Mouse (Mus musculus): ENCODE results near the gene Tcaf2. TPM values are rescaled to one million over a fixed set of nuclear protein-coding genes. Genes with fewer than 3 reads are reported as not detected.
A peak's percentile ranks its signal among the peaks of the same experiment; 100 is the strongest.

Tcaf2 gene
- total RNA-seq (2021), result 10 to 100 TPM; 11.7 to 12.3 TPM
- long read RNA-seq, experiment 1, full-length matches to known transcripts, result 1 of 2 reads
- long read RNA-seq, experiment 1, partial matches to known transcripts, result 1 of 2 reads
- long read RNA-seq, experiment 1, other reads (novel, unspliced or antisense), result 0 of 2 reads
- long read RNA-seq, experiment 2, full-length matches to known transcripts, result 1 of 4 reads
- long read RNA-seq, experiment 2, partial matches to known transcripts, result 2 of 4 reads
- long read RNA-seq, experiment 2, other reads (novel, unspliced or antisense), result 1 of 4 reads

DNA sequence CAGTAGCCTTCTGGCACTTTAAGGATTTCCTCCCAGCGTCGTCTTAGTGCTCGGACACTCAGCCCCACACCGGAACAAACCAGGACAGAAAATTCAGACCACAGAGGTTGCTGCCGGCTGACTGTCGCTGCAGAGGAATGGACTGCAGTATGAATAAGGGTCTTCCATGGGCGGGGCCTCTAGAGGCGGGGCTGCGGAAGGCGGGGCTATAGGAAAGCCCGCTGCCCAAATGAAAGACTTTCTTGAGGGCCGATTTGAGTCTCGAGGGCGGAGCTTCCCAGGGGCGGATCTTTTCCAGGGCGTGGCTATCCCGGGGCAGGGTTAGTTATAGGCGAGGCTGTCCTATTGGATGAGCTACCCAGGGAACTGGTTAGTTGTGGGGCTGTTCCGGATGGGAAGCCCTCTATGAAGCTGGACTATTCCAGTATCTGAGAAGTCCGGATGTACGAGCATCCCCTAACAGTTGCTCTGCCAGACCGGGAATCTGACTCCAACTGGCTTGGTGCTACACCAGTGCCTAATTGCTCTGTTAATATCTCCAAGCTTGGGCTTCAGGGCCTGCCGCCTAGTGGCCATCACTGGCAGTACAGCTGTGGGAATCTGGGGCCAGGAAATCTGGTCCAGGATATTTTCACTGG, at the start of gene Tcaf2:
TSS of gene Tcaf2 (minus strand) at position 343 of the 638 bp plus-strand sequence.
- DNase-seq (ENCODE audit: low spot score in 2 of 2), result peak; percentile 65 to 84

- DNase-seq (ENCODE audit: low spot score in 2 of 2), result peak; percentile 68 to 85
Measured at GRCm38 (mm10) chr6:42692517-42693190, 47.6 kb upstream of the Tcaf2 start.

DNA sequence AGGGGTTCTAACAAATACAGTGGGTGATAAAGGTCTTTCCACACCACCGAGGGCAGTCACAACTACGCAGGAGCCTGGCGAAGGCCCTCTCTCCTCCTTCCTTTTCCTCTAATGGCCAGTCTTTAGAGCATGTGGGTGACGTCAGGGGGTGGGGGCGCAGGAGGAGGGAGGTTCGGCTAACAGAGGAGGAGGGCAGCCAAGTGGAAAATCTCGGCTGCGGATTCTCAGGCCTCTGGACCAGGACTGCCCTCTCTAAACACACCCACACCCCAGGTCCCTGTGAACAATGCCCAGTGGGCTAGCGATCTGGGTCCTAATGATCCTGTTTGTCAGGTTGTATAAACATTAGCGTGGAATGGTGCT, 47.1 kb upstream of the Tcaf2 start:
- DNase-seq (ENCODE audit: low spot score in 2 of 2), result peak; percentile 60 to 83

- no peak for DNase-seq (ENCODE audit: low spot score in 2 of 2)
Measured at GRCm38 (mm10) chr6:42689761-42690160, 44.7 kb upstream of the Tcaf2 start.

- DNase-seq (ENCODE audit: low spot score in 2 of 2), result no peak
Measured at GRCm38 (mm10) chr6:42687907-42688306, 42.9 kb upstream of the Tcaf2 start.

GRCm38 (mm10) chr6:42680077-42680476, 35.0 kb upstream of the Tcaf2 start:
- DNase-seq (ENCODE audit: low spot score in 2 of 2), result no peak

- no peak for DNase-seq (ENCODE audit: low spot score in 2 of 2)
Measured at GRCm38 (mm10) chr6:42676011-42676410, 31.0 kb upstream of the Tcaf2 start.

DNA sequence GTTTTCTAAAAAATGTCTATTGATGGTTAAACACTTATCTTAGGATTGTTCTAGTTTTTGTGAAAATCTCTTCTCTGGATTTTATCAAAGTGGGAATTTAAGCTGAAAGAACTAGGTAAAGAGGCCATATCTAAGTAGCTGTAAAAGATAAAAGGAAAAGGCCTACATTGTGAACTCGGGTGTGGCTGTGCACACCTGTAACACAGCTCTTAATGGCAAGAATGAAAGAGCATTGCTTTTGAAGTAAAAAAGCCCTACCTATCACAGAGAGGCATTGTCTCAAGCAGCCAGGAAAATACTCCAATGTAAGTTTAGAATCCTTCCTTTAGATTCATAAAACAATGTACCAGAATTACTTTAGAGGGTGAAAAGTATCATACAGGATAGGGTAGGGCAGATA, 26.7 kb upstream of the Tcaf2 start:
- DNase-seq (ENCODE audit: low spot score in 2 of 2), result no peak

GRCm38 (mm10) chr6:42667722-42668121, 22.7 kb upstream of the Tcaf2 start:
- no peak for DNase-seq (ENCODE audit: low spot score in 2 of 2)

DNA sequence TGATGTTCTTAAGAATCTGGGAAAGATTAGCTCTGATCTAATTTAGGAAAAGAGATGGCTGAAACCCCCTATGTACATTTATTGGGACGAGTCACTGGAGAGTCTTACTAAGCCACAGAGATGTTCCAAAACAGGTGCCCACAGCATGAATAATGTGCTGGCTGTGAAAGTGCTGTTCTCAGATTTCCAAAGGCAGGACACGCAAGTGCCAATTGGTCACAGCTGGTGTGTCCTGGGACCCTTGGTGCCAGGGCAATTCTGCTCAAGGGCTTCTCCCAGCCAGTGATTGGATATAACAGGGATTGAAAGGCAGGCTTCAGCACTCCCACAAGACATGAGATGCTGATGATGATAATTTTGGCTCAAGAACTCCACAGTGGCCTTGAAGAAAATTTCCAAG, 16.7 kb upstream of the Tcaf2 start:
- peak in 1 of 2 experiments; percentile 37 for DNase-seq (ENCODE audit: low spot score in 2 of 2)

DNA sequence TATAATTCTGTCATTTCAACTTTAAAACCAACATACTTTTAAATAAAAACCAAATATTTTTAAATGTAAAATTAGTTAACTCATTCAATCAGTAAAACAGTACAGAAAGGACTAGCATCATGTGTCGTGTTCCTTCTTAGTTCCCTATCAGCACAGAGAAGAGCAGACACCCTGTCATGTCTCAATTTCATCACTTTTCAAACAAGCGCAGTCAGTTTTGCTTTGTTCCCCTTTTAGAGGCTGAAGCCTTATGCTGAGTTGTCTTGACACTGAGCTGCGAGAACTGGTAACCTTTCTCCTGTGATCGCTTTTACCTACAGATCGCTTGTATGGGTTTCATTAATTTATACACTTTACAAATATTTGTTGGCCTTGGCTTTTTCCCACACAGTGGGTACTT, 10.7 kb downstream of the Tcaf2 start:
- no peak for DNase-seq (ENCODE audit: low spot score in 2 of 2)

DNA sequence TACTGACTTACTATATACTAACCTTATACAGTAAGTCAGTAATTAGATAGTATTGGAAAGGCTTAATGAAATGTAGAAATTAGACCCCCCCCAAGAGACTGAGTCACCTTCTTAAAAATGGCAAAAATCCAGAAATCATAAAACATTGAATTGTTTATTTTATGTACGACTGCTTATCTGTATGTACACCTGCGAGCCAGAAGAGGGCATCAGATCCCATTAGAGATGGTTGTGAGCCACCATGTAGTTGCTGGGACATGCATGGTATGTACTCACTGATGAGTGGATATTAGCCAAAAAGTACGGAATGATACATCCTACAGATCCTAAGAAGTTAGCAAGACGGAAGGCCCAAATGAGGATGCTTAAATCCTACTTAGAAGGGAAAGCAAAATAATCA, 13.7 kb downstream of the Tcaf2 start:
- DNase-seq (ENCODE audit: low spot score in 2 of 2), result no peak

- DNase-seq (ENCODE audit: low spot score in 2 of 2), result no peak
Measured at GRCm38 (mm10) chr6:42616904-42617303, 28.1 kb downstream of the Tcaf2 start.

- no peak for DNase-seq (ENCODE audit: low spot score in 2 of 2)
Measured at GRCm38 (mm10) chr6:42612218-42612617, 32.8 kb downstream of the Tcaf2 start.

GRCm38 (mm10) chr6:42610954-42611522, 34.0 kb downstream of the Tcaf2 start:
- no peak for DNase-seq (ENCODE audit: low spot score in 2 of 2)

GRCm38 (mm10) chr6:42597592-42597991, 47.5 kb downstream of the Tcaf2 start, which contains the start of gene Tcaf3:
Gene Tcaf3 (minus strand): TSS chr6:42597692.
- DNase-seq (ENCODE audit: low spot score in 2 of 2), result no peak

- DNase-seq (ENCODE audit: low spot score in 2 of 2), result no peak
Measured at GRCm38 (mm10) chr6:42593138-42593882, 51.7 kb downstream of the Tcaf2 start.

DNA sequence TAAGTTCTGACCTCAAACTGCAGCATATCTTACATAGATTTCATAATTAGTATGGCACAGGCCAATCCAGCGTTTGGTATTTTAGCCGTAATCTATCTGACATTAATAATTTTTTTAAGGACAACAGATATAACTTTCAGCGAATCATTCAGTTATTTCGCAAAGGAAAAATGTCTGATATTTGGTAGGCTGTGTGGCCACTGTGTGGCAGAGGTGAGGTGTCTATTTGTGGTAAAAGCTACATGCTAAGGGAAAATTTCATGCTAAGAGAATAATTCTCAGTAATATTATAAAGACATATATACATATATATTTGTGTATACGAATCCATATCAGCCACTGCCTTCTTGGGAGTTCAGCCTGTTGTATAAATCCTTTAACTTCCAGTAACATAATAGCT, 58.5 kb downstream of the Tcaf2 start:
- DNase-seq (ENCODE audit: low spot score in 2 of 2), result no peak

- DNase-seq (ENCODE audit: low spot score in 2 of 2), result peak; percentile 28 to 57
Measured at GRCm38 (mm10) chr6:42583488-42583872, 61.6 kb downstream of the Tcaf2 start.

GRCm38 (mm10) chr6:42582741-42583487, 62.1 kb downstream of the Tcaf2 start:
- DNase-seq (ENCODE audit: low spot score in 2 of 2), result no peak

GRCm38 (mm10) chr6:42578678-42579077, 66.4 kb downstream of the Tcaf2 start:
- no peak for DNase-seq (ENCODE audit: low spot score in 2 of 2)

All from gastrocnemius, postnatal 4 days (tissue).